28 mouse cellular contexts compared by ENCODE assay signal in genomic region chr14:14716843-14717242, GRCm38 (mm10). TPM values are rescaled to one million over a fixed set of nuclear protein-coding genes. Genes with fewer than 3 reads are reported as not detected.
DNase-seq lines count a peak whose midpoint lies in the region; ATAC-seq lines count a peak whose summit lies in the region.
"Had no signal": no experiment of that assay in that cellular context is flagged by ENCODE, and none has a peak within 500 bp of the region (broad histone marks: within the 10 kb centered on the region; RNA-seq: fewer than 3 reads in every experiment).

No protein-coding gene starts in this region.

- H3K4me1 ChIP-seq in midbrain, embryonic 15.5 days = peaks cover 3% of the 10 kb centered on the region; the same call in 1 of the 2 replicates
- H3K4me1 ChIP-seq: intestine, embryonic 15.5 days; limb, embryonic 12.5 days; stomach, embryonic 15.5 days had no signal

- 69% methylated on average over 6 of the region's 6 CpGs for WGBS in midbrain, embryonic 15.5 days

- no peak overlapping the region for H3K27ac ChIP-seq in midbrain, embryonic 15.5 days
- H3K27ac ChIP-seq: heart, embryonic 13.5 days; hindbrain, embryonic 14.5 days; intestine, embryonic 15.5 days; limb, embryonic 12.5 days; macrophage; midbrain, embryonic 13.5 days; stomach, embryonic 15.5 days had no signal

- no peaks in the 10 kb centered on the region for H3K27me3 ChIP-seq in midbrain, embryonic 15.5 days (replicated peaks)
- H3K27me3 ChIP-seq: heart, embryonic 13.5 days; intestine, embryonic 15.5 days; limb, embryonic 12.5 days; midbrain, embryonic 13.5 days; stomach, embryonic 15.5 days had no signal

- no peaks in the 10 kb centered on the region for H3K9me3 ChIP-seq in midbrain, embryonic 15.5 days
- H3K9me3 ChIP-seq: G1E; heart, embryonic 13.5 days; intestine, embryonic 15.5 days; limb, embryonic 12.5 days; midbrain, embryonic 13.5 days; stomach, embryonic 15.5 days had no signal

- no peaks in the 10 kb centered on the region for H3K36me3 ChIP-seq in midbrain, embryonic 15.5 days (replicated peaks)
- H3K36me3 ChIP-seq: heart, embryonic 13.5 days; intestine, embryonic 15.5 days; stomach, embryonic 15.5 days had no signal

- intact Hi-C loops in heart, postnatal 36 days (cut with DNase I) = no loop called here

- H3K9ac ChIP-seq in midbrain, embryonic 15.5 days = no peak overlapping the region
- H3K9ac ChIP-seq: heart, embryonic 13.5 days; hindbrain, embryonic 14.5 days; intestine, embryonic 15.5 days; limb, embryonic 12.5 days; liver, postnatal 0 days; midbrain, embryonic 13.5 days; stomach, embryonic 15.5 days had no signal

- no peak overlapping the region for H3K4me3 ChIP-seq in midbrain, embryonic 15.5 days
- H3K4me3 ChIP-seq: heart, embryonic 13.5 days; intestine, embryonic 15.5 days; limb, embryonic 12.5 days; midbrain, embryonic 13.5 days; stomach, embryonic 15.5 days had no signal

- H3K4me2 ChIP-seq in midbrain, embryonic 15.5 days = no peak overlapping the region
- H3K4me2 ChIP-seq: heart, embryonic 13.5 days; hindbrain, embryonic 14.5 days; intestine, embryonic 15.5 days; limb, embryonic 12.5 days; liver, embryonic 11.5 days; midbrain, embryonic 13.5 days; stomach, embryonic 15.5 days had no signal

- peak; percentile 14 to 25 for DNase-seq in thymus, postnatal 36 days
- no peak for DNase-seq in heart, postnatal 36 days
- no peak for DNase-seq in urinary bladder, postnatal 25 days (ENCODE audit: low spot score)
- DNase-seq: adrenal gland, postnatal 10 days; cerebellum, adult 18-20 months; cerebellum, postnatal 14 days; embryo, embryonic 11 days; gastrocnemius, postnatal 14 days; heart, adult 18-20 months; kidney, postnatal 36 days; layer of hippocampus, postnatal 36 days; liver, postnatal 0 days; right cerebral cortex, postnatal 4 days had no signal

- ATAC-seq in CD4-positive, CD25-positive, alpha-beta regulatory T cell, adult 4 months = peak; percentile 69
- ATAC-seq in activated CD4-positive, CD25-positive, alpha-beta regulatory T cell, adult 4 months = peak; percentile 60
- ATAC-seq in megakaryocyte progenitor cell, adult 5-6 weeks (replicated peaks; ENCODE audit: poor library complexity) = peak; percentile 71
- no peak for ATAC-seq in midbrain, embryonic 15.5 days (replicated peaks)
- ATAC-seq: forebrain, embryonic 14.5 days; intestine, embryonic 15.5 days; liver, postnatal 0 days; lung, postnatal 0 days; midbrain, embryonic 13.5 days had no signal

RNA-seq across cellular contexts. Expression of gene Slc4a7, which starts 14.8 kb away (rescaled TPM):
- 10 to 100 TPM; 33.7 to 34.8 TPM for polyA plus RNA-seq in CD4-positive, CD25-positive, alpha-beta regulatory T cell, adult 4 months (2017; shearing (Covaris generic))
- polyA plus RNA-seq in activated CD4-positive, CD25-positive, alpha-beta regulatory T cell, adult 4 months (2017; shearing (Covaris generic)) = 10 to 100 TPM; 31.5 to 38.2 TPM
- 26.3 and 32.9 TPM in 2 replicates for total RNA-seq in megakaryocyte progenitor cell, adult 5-6 weeks (2015)
- total RNA-seq in megakaryocyte progenitor cell, adult 5-6 weeks (2017) = 24.9 and 31.9 TPM in 2 replicates
- 10 to 100 TPM; 13.7 to 14.0 TPM for total RNA-seq in heart, postnatal 36 days (2021)
- 32.5 and 33.1 TPM in 2 replicates for polyA plus RNA-seq in midbrain, embryonic 15.5 days (2015; fragmentation: Nextera tagmentation; extraction: Ambion mirVana)

Comparison
In these comparisons a context has a peak if more than half of its experiments do, and no peak if none do; other contexts are left out.
1. DNase-seq: peak in thymus, postnatal 36 days (2 of 2); none in heart, postnatal 36 days (0 of 2) and urinary bladder, postnatal 25 days (single experiment).